Mouse (Mus musculus): ENCODE data around the gene Cpsf6. TPM values are rescaled to one million over a fixed set of nuclear protein-coding genes. Genes with fewer than 3 reads are reported as not detected.

Cpsf6 gene
- total and polyA plus RNA-seq, 2 experiments from 2014 or later, result 82.0 to 127 TPM

- H3K9ac ChIP-seq (replicated peaks; ENCODE audit: low read length), result no peak overlapping the region
- no peaks in the 10 kb centered on the region for H3K27me3 ChIP-seq (ENCODE audit: insufficient read depth, low read length)
- DNase-seq (ENCODE audit: low spot score) (no peak), ATAC-seq (no peak)
- H3K4me2 ChIP-seq (ENCODE audit: low read depth, low read length), result no peak overlapping the region
- TF ChIP-seq CTCF (IDR thresholded peaks at IDR 0.05; ENCODE audit: low read depth), result no peak
- no peaks in the 10 kb centered on the region for H3K9me3 ChIP-seq (ENCODE audit: low read length)
- H3K27ac ChIP-seq, result no peak overlapping the region
- no peaks in the 10 kb centered on the region for H3K4me1 ChIP-seq (ENCODE audit: insufficient read depth, low read length)
- H3K4me3 ChIP-seq (ENCODE audit: low read length), result no peak overlapping the region
- 85% methylated on average over 7 of the region's 7 CpGs for WGBS
- no peaks in the 10 kb centered on the region for H3K36me3 ChIP-seq (ENCODE audit: insufficient read depth, low read length)
These were observed 40.6 kb downstream of the Cpsf6 start for GRCm38 (mm10) chr10:117339241-117339640.

- Histone ChIP-seq H3K4me2 (ENCODE audit: low read depth, low read length) (no peak overlapping the region), H3K27ac (no peak overlapping the region), H3K4me1 (ENCODE audit: insufficient read depth, low read length) (no peaks in the 10 kb centered on the region), H3K36me3 (ENCODE audit: insufficient read depth, low read length) (no peaks in the 10 kb centered on the region), H3K4me3 (ENCODE audit: low read length) (no peak overlapping the region), H3K27me3 (ENCODE audit: insufficient read depth, low read length) (no peaks in the 10 kb centered on the region), H3K9ac (replicated peaks; ENCODE audit: low read length) (no peak overlapping the region), H3K9me3 (ENCODE audit: low read length) (no peaks in the 10 kb centered on the region)
- DNase-seq (ENCODE audit: low spot score) (peak; percentile 28), ATAC-seq (no peak)
- TF ChIP-seq CTCF (IDR thresholded peaks at IDR 0.05; ENCODE audit: low read depth), result peak; percentile 32; the same call in 1 of the 2 replicates
These were observed 41.9 kb downstream of the Cpsf6 start for GRCm38 (mm10) chr10:117337946-117338345.

- 31% methylated on average over 4 of the region's 4 CpGs for WGBS
- Histone ChIP-seq H3K27ac (no peak overlapping the region), H3K4me3 (ENCODE audit: low read length) (no peak overlapping the region), H3K4me1 (ENCODE audit: insufficient read depth, low read length) (no peaks in the 10 kb centered on the region), H3K4me2 (ENCODE audit: low read depth, low read length) (no peak overlapping the region), H3K9ac (replicated peaks; ENCODE audit: low read length) (no peak overlapping the region), H3K9me3 (ENCODE audit: low read length) (no peaks in the 10 kb centered on the region), H3K36me3 (ENCODE audit: insufficient read depth, low read length) (no peaks in the 10 kb centered on the region), H3K27me3 (ENCODE audit: insufficient read depth, low read length) (no peaks in the 10 kb centered on the region)
- no peak for TF ChIP-seq CTCF (IDR thresholded peaks at IDR 0.05; ENCODE audit: low read depth)
- DNase-seq (ENCODE audit: low spot score) (no peak), ATAC-seq (peak; percentile 18; the same call in 1 of the 2 replicates)
These were observed 44.2 kb downstream of the Cpsf6 start for GRCm38 (mm10) chr10:117335649-117336048.

GRCm38 (mm10) chr10:117330521-117330920, 49.3 kb downstream of the Cpsf6 start:
- DNase-seq (ENCODE audit: low spot score), result peak; percentile 35
- Histone ChIP-seq H3K36me3 (ENCODE audit: insufficient read depth, low read length) (no peaks in the 10 kb centered on the region), H3K9ac (replicated peaks; ENCODE audit: low read length) (no peak overlapping the region), H3K4me3 (ENCODE audit: low read length) (no peak overlapping the region), H3K27me3 (ENCODE audit: insufficient read depth, low read length) (no peaks in the 10 kb centered on the region), H3K9me3 (ENCODE audit: low read length) (no peaks in the 10 kb centered on the region), H3K27ac (no peak overlapping the region), H3K4me2 (ENCODE audit: low read depth, low read length) (no peak overlapping the region), H3K4me1 (ENCODE audit: insufficient read depth, low read length) (no peaks in the 10 kb centered on the region)
- TF ChIP-seq CTCF (IDR thresholded peaks at IDR 0.05; ENCODE audit: low read depth), result peak; percentile 64
- WGBS, result 79% methylated on average over 5 of the region's 5 CpGs
- no peak for ATAC-seq

GRCm38 (mm10) chr10:117323782-117324181, 56.0 kb downstream of the Cpsf6 start:
- Histone ChIP-seq H3K9ac (replicated peaks; ENCODE audit: low read length) (no peak overlapping the region), H3K4me3 (ENCODE audit: low read length) (no peak overlapping the region), H3K4me1 (ENCODE audit: insufficient read depth, low read length) (no peaks in the 10 kb centered on the region), H3K9me3 (ENCODE audit: low read length) (no peaks in the 10 kb centered on the region), H3K27me3 (ENCODE audit: insufficient read depth, low read length) (no peaks in the 10 kb centered on the region), H3K36me3 (ENCODE audit: insufficient read depth, low read length) (no peaks in the 10 kb centered on the region), H3K27ac (no peak overlapping the region), H3K4me2 (ENCODE audit: low read depth, low read length) (no peak overlapping the region)
- DNase-seq (ENCODE audit: low spot score) (no peak), ATAC-seq (no peak)
- WGBS, result 91% methylated on average over 7 of the region's 7 CpGs
- no peak for TF ChIP-seq CTCF (IDR thresholded peaks at IDR 0.05; ENCODE audit: low read depth)

GRCm38 (mm10) chr10:117322630-117323029, 57.2 kb downstream of the Cpsf6 start:
- Histone ChIP-seq H3K4me2 (ENCODE audit: low read depth, low read length) (no peak overlapping the region), H3K36me3 (ENCODE audit: insufficient read depth, low read length) (no peaks in the 10 kb centered on the region), H3K9ac (replicated peaks; ENCODE audit: low read length) (no peak overlapping the region), H3K4me3 (ENCODE audit: low read length) (no peak overlapping the region), H3K9me3 (ENCODE audit: low read length) (no peaks in the 10 kb centered on the region), H3K27me3 (ENCODE audit: insufficient read depth, low read length) (no peaks in the 10 kb centered on the region), H3K4me1 (ENCODE audit: insufficient read depth, low read length) (no peaks in the 10 kb centered on the region), H3K27ac (no peak overlapping the region)
- ATAC-seq, result no peak
- no peak for TF ChIP-seq CTCF (IDR thresholded peaks at IDR 0.05; ENCODE audit: low read depth)
- DNase-seq (ENCODE audit: low spot score), result no peak
- WGBS, result 89% methylated on average over 5 of the region's 5 CpGs

- no peak for TF ChIP-seq CTCF (IDR thresholded peaks at IDR 0.05; ENCODE audit: low read depth)
- Histone ChIP-seq H3K4me3 (ENCODE audit: low read length) (no peak overlapping the region), H3K36me3 (ENCODE audit: insufficient read depth, low read length) (no peaks in the 10 kb centered on the region), H3K27me3 (ENCODE audit: insufficient read depth, low read length) (no peaks in the 10 kb centered on the region), H3K27ac (no peak overlapping the region), H3K4me1 (ENCODE audit: insufficient read depth, low read length) (no peaks in the 10 kb centered on the region), H3K4me2 (ENCODE audit: low read depth, low read length) (no peak overlapping the region), H3K9ac (replicated peaks; ENCODE audit: low read length) (no peak overlapping the region), H3K9me3 (ENCODE audit: low read length) (no peaks in the 10 kb centered on the region)
- 43% methylated on average over 3 of the region's 3 CpGs for WGBS
- DNase-seq (ENCODE audit: low spot score), result no peak
- ATAC-seq, result no peak
These were observed 59.2 kb downstream of the Cpsf6 start for GRCm38 (mm10) chr10:117320571-117320981.
